Mouse (Mus musculus) forebrain, embryonic 13.5 days (tissue): ENCODE data around the gene Aldh4a1. TPM values are rescaled to one million over a fixed set of nuclear protein-coding genes. Genes with fewer than 3 reads are reported as not detected.

Experiments used
- ATAC-seq: fragments of 200-750 bp; cut with Nextera tagmentation; 2 replicates; pipeline ENCODE4 v1.8.0; 2017
- H3K27ac ChIP-seq: fragments of 300-500 bp; sonication (generic); 2 replicates; pipeline ENCODE4 v1.5.1; 2015; ENCODE audit warnings: inconsistent platforms, mild to moderate bottlenecking, moderate library complexity
- H3K27me3 ChIP-seq: fragments of 300-500 bp; sonication (generic); 2 replicates; pipeline ENCODE4 v1.6.1; 2015; ENCODE audit warnings: mild to moderate bottlenecking, inconsistent platforms
- H3K36me3 ChIP-seq: fragments of 300-500 bp; sonication (generic); 2 replicates; pipeline ENCODE4 v1.6.1; 2015; ENCODE audit warnings: mild to moderate bottlenecking, inconsistent platforms; ENCODE audit not compliant: poor library complexity, severe bottlenecking
- H3K4me1 ChIP-seq: fragments of 300-500 bp; sonication (generic); 2 replicates; pipeline ENCODE4 v1.6.1; 2015; ENCODE audit warnings: inconsistent platforms
- H3K4me2 ChIP-seq: fragments of 300-500 bp; sonication (generic); 2 replicates; pipeline ENCODE4 v1.6.1; 2015; ENCODE audit warnings: inconsistent platforms, mild to moderate bottlenecking, moderate library complexity
- H3K4me3 ChIP-seq: fragments of 300-500 bp; sonication (generic); 2 replicates; pipeline ENCODE4 v1.5.1; 2015; ENCODE audit warnings: mild to moderate bottlenecking, inconsistent platforms
- H3K9ac ChIP-seq: fragments of 300-500 bp; sonication (generic); 2 replicates; pipeline ENCODE4 v1.6.1; 2015; ENCODE audit warnings: mild to moderate bottlenecking, inconsistent platforms
- H3K9me3 ChIP-seq: fragments of 300-500 bp; sonication (generic); replicated peaks from 2 replicates; pipeline ENCODE4 v1.6.1; 2016; ENCODE audit warnings: inconsistent platforms
- WGBS: fragments of 180-500 bp; shearing (Covaris S2); methylation state at CpG from one replicate; pipeline ENCODE4 v1.1.7; 2015; 5-methylcytosine and 5-hydroxymethylcytosine counted together
- polyA plus RNA-seq: library from polyadenylated mRNA; unstranded; fragments of >200 nt; fragmentation: Nextera tagmentation; extraction: Ambion mirVana; gene quantifications from 2 replicates; pipeline ENCODE4 v1.2.1, GENCODE M21; 2015

Aldh4a1 gene
- polyA plus RNA-seq, 1 experiment from 2014 or later: 21.1 TPM

DNA sequence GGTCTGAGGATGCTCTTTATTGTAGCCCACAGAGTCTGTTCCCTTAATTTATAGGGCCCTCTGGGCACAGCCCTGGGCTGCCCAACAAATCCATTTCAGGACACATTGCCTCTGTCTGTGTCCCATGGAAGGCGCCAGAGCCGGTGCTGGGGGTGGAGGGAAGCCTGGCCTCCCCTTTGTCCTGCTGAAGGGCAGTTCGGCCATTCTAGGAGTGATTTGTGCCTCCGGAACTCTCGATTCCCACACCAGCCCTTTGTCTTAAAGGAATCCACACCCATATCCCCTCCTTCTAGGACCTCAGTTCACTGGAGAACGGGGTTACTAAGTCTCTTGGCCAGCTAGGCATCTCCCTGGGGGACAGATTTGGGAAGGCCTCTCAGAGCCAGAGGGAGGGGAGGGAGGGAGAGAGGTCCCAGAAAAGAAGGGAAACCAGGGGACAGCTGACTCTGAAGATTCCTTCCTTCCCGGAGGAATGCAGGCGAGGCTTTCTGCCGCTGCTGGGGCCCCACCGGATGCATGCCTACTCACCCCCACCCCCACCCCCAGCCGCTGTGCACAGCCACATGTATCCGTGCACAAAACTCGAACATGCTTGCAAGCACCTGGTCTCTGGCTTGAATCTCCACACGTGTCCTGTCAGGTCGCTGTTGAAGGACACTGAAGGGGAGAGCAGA is 41.9 kb upstream of the Aldh4a1 start:
- Histone ChIP-seq H3K36me3 (no peaks in the 10 kb centered on the region), H3K27ac (0 out of 2 replicates have a peak overlapping the region, but pooled peaks have one; percentile 22), H3K4me2 (peak overlapping the region; percentile 28), H3K4me3 (no peak overlapping the region), H3K4me1 (peaks cover 28% of the 10 kb centered on the region), H3K27me3 (0 out of 2 replicates have a peak, but pooled peaks cover 5% of the 10 kb centered on the region), H3K9ac (peak overlapping the region; percentile 39; the same call in 1 of the 2 replicates), H3K9me3 (no peaks in the 10 kb centered on the region)
- 8% methylated on average over 15 of the region's 15 CpGs for WGBS
- no peak for ATAC-seq

- peaks cover 20% of the 10 kb centered on the region for H3K4me1 ChIP-seq
- ATAC-seq: no peak
These were observed 41.1 kb upstream of the Aldh4a1 start for GRCm38 (mm10) chr4:139581427-139582051.

DNA sequence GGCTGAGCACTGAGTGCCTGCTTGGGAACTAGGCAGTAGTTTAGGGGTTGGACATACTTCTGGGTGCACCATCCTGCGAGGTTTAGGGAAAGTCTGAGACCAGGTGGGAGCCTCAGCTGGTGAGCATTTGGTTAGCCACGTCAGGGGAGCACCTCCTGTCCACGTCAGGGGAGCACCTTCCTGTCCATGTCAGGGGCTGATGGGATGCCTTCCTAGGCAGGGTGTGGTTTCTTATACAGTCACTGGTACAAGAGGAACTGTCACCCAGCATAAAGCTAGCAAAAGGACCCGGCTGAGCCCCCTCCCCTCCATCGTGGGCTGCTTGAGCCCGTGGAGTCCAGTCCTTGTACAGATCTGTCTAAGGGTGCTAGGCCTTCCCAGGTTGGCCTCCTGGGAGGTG is 40.3 kb upstream of the Aldh4a1 start:
- no peak overlapping the region for H3K27ac ChIP-seq
- H3K4me1 ChIP-seq: peaks cover 16% of the 10 kb centered on the region
- 88% methylated on average over 6 of the region's 6 CpGs for WGBS
- H3K9ac ChIP-seq: no peak overlapping the region
- H3K4me3 ChIP-seq: no peak overlapping the region
- 0 out of 2 replicates have a peak, but pooled peaks cover 1% of the 10 kb centered on the region for H3K27me3 ChIP-seq
- no peaks in the 10 kb centered on the region for H3K36me3 ChIP-seq
- no peak for ATAC-seq
- H3K9me3 ChIP-seq: no peaks in the 10 kb centered on the region
- H3K4me2 ChIP-seq: no peak overlapping the region

More at GRCm38 (mm10) chr4:139581427-139582051, 41.1 kb upstream of the Aldh4a1 start:
- Histone ChIP-seq H3K27me3 (0 out of 2 replicates have a peak, but pooled peaks cover 5% of the 10 kb centered on the region), H3K9me3 (no peaks in the 10 kb centered on the region), H3K4me3 (no peak overlapping the region), H3K36me3 (no peaks in the 10 kb centered on the region), H3K4me2 (peak overlapping the region; percentile 28), H3K9ac (0 out of 2 replicates have a peak overlapping the region, but pooled peaks have one; percentile 39), H3K27ac (no peak overlapping the region)
- 54% methylated on average over 6 of the region's 6 CpGs for WGBS

GRCm38 (mm10) chr4:139582903-139583302 is 39.8 kb upstream of the Aldh4a1 start:
- WGBS: 30% methylated on average over 3 of the region's 3 CpGs
- Histone ChIP-seq H3K36me3 (no peaks in the 10 kb centered on the region), H3K9ac (no peak overlapping the region), H3K4me3 (no peak overlapping the region), H3K27me3 (no peaks in the 10 kb centered on the region), H3K9me3 (no peaks in the 10 kb centered on the region), H3K4me2 (no peak overlapping the region), H3K4me1 (peaks cover 18% of the 10 kb centered on the region), H3K27ac (no peak overlapping the region)
- no peak for ATAC-seq

GRCm38 (mm10) chr4:139583629-139584245 is 38.9 kb upstream of the Aldh4a1 start:
- Histone ChIP-seq H3K27ac (no peak overlapping the region), H3K4me3 (no peak overlapping the region), H3K9me3 (no peaks in the 10 kb centered on the region), H3K27me3 (no peaks in the 10 kb centered on the region), H3K36me3 (no peaks in the 10 kb centered on the region), H3K4me2 (no peak overlapping the region), H3K4me1 (peaks cover 18% of the 10 kb centered on the region), H3K9ac (no peak overlapping the region)
- ATAC-seq: no peak
- WGBS: 83% methylated on average over 11 of the region's 11 CpGs

DNA sequence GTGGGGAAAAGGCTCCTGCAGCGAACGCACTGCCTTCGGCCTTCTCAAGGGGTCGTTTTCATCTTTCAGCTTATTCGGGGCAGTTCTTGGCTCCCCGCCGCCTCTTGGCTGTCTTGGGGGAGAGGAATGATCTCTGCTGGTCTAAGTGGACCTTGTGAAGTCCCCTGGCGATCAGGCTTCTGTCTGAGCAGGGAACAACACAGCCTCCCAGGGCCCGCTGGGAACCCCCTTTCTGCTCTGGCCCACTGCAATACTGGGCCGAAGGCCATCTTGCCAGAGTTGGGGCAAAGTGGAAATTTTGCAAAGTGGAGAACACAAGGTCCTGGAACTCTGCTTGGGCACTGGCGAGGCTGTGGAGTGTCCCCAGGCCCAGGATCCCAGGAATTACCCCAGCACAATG is 38.0 kb upstream of the Aldh4a1 start:
- peaks cover 23% of the 10 kb centered on the region for H3K4me1 ChIP-seq
- no peak overlapping the region for H3K4me3 ChIP-seq
- H3K36me3 ChIP-seq: no peaks in the 10 kb centered on the region
- no peaks in the 10 kb centered on the region for H3K27me3 ChIP-seq
- no peaks in the 10 kb centered on the region for H3K9me3 ChIP-seq
- H3K27ac ChIP-seq: no peak overlapping the region
- H3K9ac ChIP-seq: no peak overlapping the region
- no peak overlapping the region for H3K4me2 ChIP-seq
- no peak for ATAC-seq
- WGBS: 80% methylated on average over 11 of the region's 11 CpGs

GRCm38 (mm10) chr4:139585713-139586112 is 37.0 kb upstream of the Aldh4a1 start:
- ATAC-seq: no peak

DNA sequence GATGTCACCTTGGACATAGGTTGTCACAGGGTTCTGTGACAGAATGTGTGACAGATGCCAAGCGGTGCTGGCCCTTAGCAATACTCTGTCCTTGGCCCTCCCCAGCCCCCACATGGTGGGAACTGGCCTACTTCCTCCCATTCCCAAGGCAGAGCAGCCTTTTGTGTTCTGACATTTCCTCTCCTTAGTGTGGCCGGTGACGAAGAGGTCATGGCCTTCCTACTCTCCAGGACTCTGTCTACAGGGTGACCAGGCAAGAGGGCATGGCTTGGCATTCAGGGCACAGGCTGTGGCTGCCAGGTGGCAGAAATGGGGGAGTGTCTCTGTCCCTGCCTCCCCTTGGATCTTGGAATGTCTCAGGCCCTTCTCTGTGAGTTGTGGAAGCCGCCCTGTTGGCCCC is 35.3 kb upstream of the Aldh4a1 start:
- Histone ChIP-seq H3K9me3 (no peaks in the 10 kb centered on the region), H3K4me1 (peaks cover 16% of the 10 kb centered on the region), H3K4me3 (no peak overlapping the region), H3K27me3 (no peaks in the 10 kb centered on the region), H3K9ac (no peak overlapping the region), H3K36me3 (no peaks in the 10 kb centered on the region), H3K27ac (no peak overlapping the region), H3K4me2 (no peak overlapping the region)
- ATAC-seq: no peak
- WGBS: 84% methylated on average over 4 of the region's 4 CpGs

More at GRCm38 (mm10) chr4:139585713-139586112, 37.0 kb upstream of the Aldh4a1 start:
- Histone ChIP-seq H3K9me3 (no peaks in the 10 kb centered on the region), H3K4me3 (no peak overlapping the region), H3K36me3 (no peaks in the 10 kb centered on the region), H3K27me3 (no peaks in the 10 kb centered on the region), H3K4me2 (no peak overlapping the region), H3K27ac (no peak overlapping the region), H3K4me1 (peaks cover 26% of the 10 kb centered on the region), H3K9ac (no peak overlapping the region)
- 89% methylated on average over 7 of the region's 7 CpGs for WGBS

- no peaks in the 10 kb centered on the region for H3K27me3 ChIP-seq
- no peak overlapping the region for H3K27ac ChIP-seq
- WGBS: 75% methylated on average over 4 of the region's 4 CpGs
These were observed 34.9 kb upstream of the Aldh4a1 start for GRCm38 (mm10) chr4:139587773-139588172.

DNA sequence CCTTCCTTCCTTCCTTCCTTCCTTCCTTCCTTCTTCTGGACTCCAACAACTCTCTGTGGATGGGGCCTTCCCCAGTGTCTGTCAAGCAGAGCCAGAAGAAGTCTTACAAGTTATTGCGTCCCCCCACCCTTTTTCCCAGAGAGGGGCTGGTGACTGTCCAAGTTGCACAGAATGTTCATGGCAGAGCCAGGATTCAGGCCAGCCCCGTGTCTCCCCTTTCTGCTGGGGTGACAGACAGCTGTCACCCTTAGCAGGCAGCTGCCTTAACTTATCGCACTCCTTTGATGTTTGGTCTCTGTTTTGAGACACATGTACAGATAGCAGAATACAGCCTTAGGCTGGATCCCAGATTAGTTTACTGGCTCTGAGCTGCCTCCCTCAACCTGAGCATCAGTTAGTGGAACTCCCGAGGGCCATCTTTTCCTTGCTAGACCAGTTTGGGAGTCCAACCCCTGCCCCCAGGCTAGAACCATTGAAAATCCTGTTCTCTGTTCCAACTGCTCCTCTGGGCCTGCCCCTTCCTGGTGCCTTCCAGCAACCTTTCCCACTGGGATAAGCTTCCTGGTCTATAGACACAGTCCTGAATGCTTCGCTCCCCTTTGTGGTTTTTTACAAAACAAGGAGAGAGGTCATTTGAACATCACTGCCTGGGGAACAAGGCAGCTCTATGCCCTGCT is 33.2 kb upstream of the Aldh4a1 start:
- no peak overlapping the region for H3K27ac ChIP-seq
- no peak overlapping the region for H3K9ac ChIP-seq
- 54% methylated on average over 5 of the region's 5 CpGs for WGBS
- no peaks in the 10 kb centered on the region for H3K9me3 ChIP-seq
- ATAC-seq: no peak
- H3K36me3 ChIP-seq: no peaks in the 10 kb centered on the region
- H3K4me3 ChIP-seq: no peak overlapping the region
- no peaks in the 10 kb centered on the region for H3K27me3 ChIP-seq
- H3K4me2 ChIP-seq: no peak overlapping the region
- peaks cover 16% of the 10 kb centered on the region for H3K4me1 ChIP-seq

More at GRCm38 (mm10) chr4:139587773-139588172, 34.9 kb upstream of the Aldh4a1 start:
- Histone ChIP-seq H3K9me3 (no peaks in the 10 kb centered on the region), H3K36me3 (no peaks in the 10 kb centered on the region), H3K4me3 (no peak overlapping the region), H3K4me2 (no peak overlapping the region), H3K9ac (no peak overlapping the region), H3K4me1 (peaks cover 16% of the 10 kb centered on the region)
- no peak for ATAC-seq

DNA sequence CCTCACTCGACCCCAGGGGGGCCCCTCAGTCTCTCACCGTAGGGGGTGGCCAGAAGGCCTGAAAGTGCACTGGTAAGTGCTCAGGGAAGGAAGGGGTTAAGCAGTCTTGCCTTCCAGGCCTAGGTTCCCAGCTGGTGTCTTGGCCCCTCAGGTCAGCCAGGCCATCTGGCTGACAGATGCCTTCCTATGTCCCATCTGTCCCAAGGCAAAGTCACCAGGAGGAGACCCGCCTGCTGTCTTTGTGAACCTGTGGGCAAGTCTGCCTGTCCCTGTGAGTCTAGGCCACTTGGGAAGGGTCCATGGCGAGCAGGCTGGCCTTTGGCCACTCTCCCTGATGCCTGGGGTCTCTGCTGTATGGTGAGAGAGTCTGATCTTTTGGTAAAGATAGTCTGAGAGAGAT is 32.2 kb upstream of the Aldh4a1 start:
- WGBS: 44% methylated on average over 4 of the region's 4 CpGs
- ATAC-seq: no peak
- Histone ChIP-seq H3K4me3 (no peak overlapping the region), H3K36me3 (no peaks in the 10 kb centered on the region), H3K4me2 (no peak overlapping the region), H3K4me1 (peaks cover 18% of the 10 kb centered on the region), H3K27ac (peak overlapping the region; percentile 21; the same call in 1 of the 2 replicates), H3K27me3 (no peaks in the 10 kb centered on the region), H3K9ac (no peak overlapping the region), H3K9me3 (no peaks in the 10 kb centered on the region)

GRCm38 (mm10) chr4:139592895-139593294 is 29.8 kb upstream of the Aldh4a1 start:
- Histone ChIP-seq H3K9me3 (no peaks in the 10 kb centered on the region), H3K4me3 (no peak overlapping the region), H3K36me3 (no peaks in the 10 kb centered on the region), H3K9ac (no peak overlapping the region), H3K27ac (no peak overlapping the region), H3K4me1 (peaks cover 39% of the 10 kb centered on the region), H3K27me3 (no peaks in the 10 kb centered on the region), H3K4me2 (no peak overlapping the region)
- 79% methylated on average over 7 of the region's 7 CpGs for WGBS
- no peak for ATAC-seq
